Mouse (Mus musculus) central nervous system, embryonic 11.5 days (tissue): ENCODE results near the gene Cep112. TPM values are rescaled to one million over a fixed set of nuclear protein-coding genes. Genes with fewer than 3 reads are reported as not detected.

Source experiments
- polyA plus RNA-seq: library from polyadenylated mRNA; depleted of rRNA; stranded (reverse); fragments of >200 nt; gene quantifications from 2 replicates; pipeline ENCODE4 v1.2.3, GENCODE M21; 2012; rRNA removed

Gene Cep112
- polyA plus RNA-seq, result 14.6 and 25.0 TPM in 2 replicates

GRCm38 (mm10) chr11:108424889-108425591, at the start of gene Cep112:
TSS of gene Cep112 (plus strand) at chr11:108425192.

Other genes with a start within 250 kb of the Cep112 start
- 0.71 and 1.6 TPM in 2 replicates for gene Apoh, start 81.8 kb upstream of the Cep112 start, polyA plus RNA-seq
- 6.9 and 8.4 TPM in 2 replicates for gene Prkca, start 81.3 kb upstream of the Cep112 start, polyA plus RNA-seq